Mouse (Mus musculus): ENCODE results near the gene Fcrla. TPM values are rescaled to one million over a fixed set of nuclear protein-coding genes. Genes with fewer than 3 reads are reported as not detected.
A peak's percentile ranks its signal among the peaks of the same experiment; 100 is the strongest.

Fcrla gene
- polyA plus RNA-seq, 1 experiment from 2014 or later = not detected

- no peak overlapping the region for H3K27ac ChIP-seq (ENCODE audit: low read depth, low read length)
- no peaks in the 10 kb centered on the region for H3K36me3 ChIP-seq (ENCODE audit: control insufficient read depth, insufficient read depth, low read length)
- H3K4me1 ChIP-seq (ENCODE audit: control insufficient read depth, insufficient read depth, low read length) = peaks cover 2% of the 10 kb centered on the region; the same call in 1 of the 2 replicates
- H3K9ac ChIP-seq (ENCODE audit: low read length) = no peak overlapping the region
- ATAC-seq (ENCODE audit: insufficient read depth, low FRiP score, low TSS enrichment) (no peak), DNase-seq (ENCODE audit: low spot score) (no peak)
- WGBS = 70% methylated on average over 4 of the region's 4 CpGs
- no peaks in the 10 kb centered on the region for H3K9me3 ChIP-seq (ENCODE audit: control insufficient read depth, low read length)
- no peaks in the 10 kb centered on the region for H3K27me3 ChIP-seq (ENCODE audit: control insufficient read depth, insufficient read depth, low read length)
- H3K4me3 ChIP-seq (ENCODE audit: low read depth, low read length) = no peak overlapping the region
- no peak overlapping the region for H3K4me2 ChIP-seq (ENCODE audit: low read depth)
Measured at GRCm38 (mm10) chr1:170889310-170889709, 38.1 kb downstream of the Fcrla start.

- H3K27ac ChIP-seq (ENCODE audit: low read depth, low read length) = no peak overlapping the region
- no peaks in the 10 kb centered on the region for H3K36me3 ChIP-seq (ENCODE audit: control insufficient read depth, insufficient read depth, low read length)
- H3K4me1 ChIP-seq (ENCODE audit: control insufficient read depth, insufficient read depth, low read length) = peaks cover 2% of the 10 kb centered on the region; the same call in 1 of the 2 replicates
- WGBS = 51% methylated on average over 6 of the region's 6 CpGs
- no peak for ATAC-seq (ENCODE audit: insufficient read depth, low FRiP score, low TSS enrichment)
- no peak overlapping the region for H3K9ac ChIP-seq (ENCODE audit: low read length)
- no peak overlapping the region for H3K4me2 ChIP-seq (ENCODE audit: low read depth)
- no peak for DNase-seq (ENCODE audit: low spot score)
- no peaks in the 10 kb centered on the region for H3K9me3 ChIP-seq (ENCODE audit: control insufficient read depth, low read length)
- H3K4me3 ChIP-seq (ENCODE audit: low read depth, low read length) = no peak overlapping the region
- no peaks in the 10 kb centered on the region for H3K27me3 ChIP-seq (ENCODE audit: control insufficient read depth, insufficient read depth, low read length)
Measured at GRCm38 (mm10) chr1:170886044-170886458, 41.3 kb downstream of the Fcrla start.

DNA sequence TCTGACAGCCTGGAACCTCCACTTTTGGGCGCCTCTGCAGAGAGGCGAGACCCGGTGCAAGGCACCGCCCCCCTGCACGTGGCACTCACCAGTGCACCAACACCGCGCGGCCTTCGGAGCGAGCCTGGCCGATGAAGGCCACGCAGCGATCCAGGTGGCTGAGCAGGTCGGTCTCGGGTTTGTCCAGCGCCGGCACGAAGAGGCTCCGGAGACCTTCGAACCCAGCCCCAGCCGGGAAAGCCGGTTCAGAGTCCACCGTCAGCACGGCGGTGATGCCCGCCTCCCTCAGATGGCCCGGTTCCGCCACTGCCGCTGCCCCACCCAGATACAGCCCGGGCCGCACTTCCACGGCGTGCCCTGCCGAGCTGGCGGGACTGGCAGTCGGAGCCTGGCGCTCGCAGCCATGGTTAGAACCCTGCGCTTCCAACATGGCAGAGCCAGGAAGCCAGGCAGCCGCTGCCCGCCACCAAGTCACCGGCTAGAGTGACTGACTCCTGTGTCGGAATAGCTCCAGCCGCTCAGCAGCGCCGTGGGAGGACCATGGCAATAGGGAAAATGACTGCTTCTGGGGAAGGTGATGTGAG lies 42.3 kb downstream of the Fcrla start, which contains the start of the genes Gm26620 and Dusp12:
Gm26620 (plus strand) TSS at position 88 of the 584 bp plus-strand sequence.
Dusp12 (minus strand) TSS at position 563 of the 584 bp plus-strand sequence.
- Histone ChIP-seq H3K4me2 (ENCODE audit: low read depth) (peak within 1 kb of the TSS; percentile 49), H3K9me3 (ENCODE audit: control insufficient read depth, low read length) (no peaks in the 10 kb centered on the region), H3K4me1 (ENCODE audit: control insufficient read depth, insufficient read depth, low read length) (peaks cover 2% of the 10 kb centered on the region; the same call in 1 of the 2 replicates), H3K27me3 (ENCODE audit: control insufficient read depth, insufficient read depth, low read length) (no peaks in the 10 kb centered on the region), H3K9ac (ENCODE audit: low read length) (peak within 1 kb of the TSS; percentile 79), H3K36me3 (ENCODE audit: control insufficient read depth, insufficient read depth, low read length) (no peaks in the 10 kb centered on the region), H3K4me3 (ENCODE audit: low read depth, low read length) (peak within 1 kb of the TSS; percentile 81), H3K27ac (ENCODE audit: low read depth, low read length) (peak within 1 kb of the TSS; percentile 36; the same call in 1 of the 2 replicates)
- WGBS = under 1% methylated on average over 46 of the region's 46 CpGs
- DNase-seq (ENCODE audit: low spot score) (peak; percentile 89), ATAC-seq (ENCODE audit: insufficient read depth, low FRiP score, low TSS enrichment) (peak; percentile 91)

- Histone ChIP-seq H3K36me3 (ENCODE audit: control insufficient read depth, insufficient read depth, low read length) (no peaks in the 10 kb centered on the region), H3K27ac (ENCODE audit: low read depth, low read length) (no peak overlapping the region), H3K9ac (ENCODE audit: low read length) (peak overlapping the region; percentile 79), H3K4me1 (ENCODE audit: control insufficient read depth, insufficient read depth, low read length) (peaks cover 2% of the 10 kb centered on the region; the same call in 1 of the 2 replicates), H3K27me3 (ENCODE audit: control insufficient read depth, insufficient read depth, low read length) (no peaks in the 10 kb centered on the region), H3K4me2 (ENCODE audit: low read depth) (peak overlapping the region; percentile 49), H3K9me3 (ENCODE audit: control insufficient read depth, low read length) (no peaks in the 10 kb centered on the region), H3K4me3 (ENCODE audit: low read depth, low read length) (peak overlapping the region; percentile 81)
- 35% methylated on average over 8 of the region's 8 CpGs for WGBS
- no peak for ATAC-seq (ENCODE audit: insufficient read depth, low FRiP score, low TSS enrichment)
- no peak for DNase-seq (ENCODE audit: low spot score)
Measured at GRCm38 (mm10) chr1:170884390-170884789, 43.0 kb downstream of the Fcrla start.

GRCm38 (mm10) chr1:170882915-170883485 lies 44.4 kb downstream of the Fcrla start:
- no peak overlapping the region for H3K27ac ChIP-seq (ENCODE audit: low read depth, low read length)
- ATAC-seq (ENCODE audit: insufficient read depth, low FRiP score, low TSS enrichment) = no peak
- WGBS = 91% methylated on average over 5 of the region's 5 CpGs

GRCm38 (mm10) chr1:170876906-170877305 lies 50.5 kb downstream of the Fcrla start:
- peaks cover 6% of the 10 kb centered on the region for H3K36me3 ChIP-seq (ENCODE audit: control insufficient read depth, insufficient read depth, low read length)
- no peaks in the 10 kb centered on the region for H3K9me3 ChIP-seq (ENCODE audit: control insufficient read depth, low read length)
- DNase-seq (ENCODE audit: low spot score) = no peak
- WGBS = 94% methylated on average over 5 of the region's 5 CpGs
- ATAC-seq (ENCODE audit: insufficient read depth, low FRiP score, low TSS enrichment) = no peak
- H3K4me1 ChIP-seq (ENCODE audit: control insufficient read depth, insufficient read depth, low read length) = no peaks in the 10 kb centered on the region
- H3K4me3 ChIP-seq (ENCODE audit: low read depth, low read length) = no peak overlapping the region
- H3K9ac ChIP-seq (ENCODE audit: low read length) = no peak overlapping the region
- H3K27ac ChIP-seq (ENCODE audit: low read depth, low read length) = no peak overlapping the region
- no peak overlapping the region for H3K4me2 ChIP-seq (ENCODE audit: low read depth)
- H3K27me3 ChIP-seq (ENCODE audit: control insufficient read depth, insufficient read depth, low read length) = no peaks in the 10 kb centered on the region

More at GRCm38 (mm10) chr1:170882915-170883485, 44.4 kb downstream of the Fcrla start:
- Histone ChIP-seq H3K4me3 (ENCODE audit: low read depth, low read length) (no peak overlapping the region), H3K36me3 (ENCODE audit: control insufficient read depth, insufficient read depth, low read length) (peaks cover 3% of the 10 kb centered on the region), H3K9me3 (ENCODE audit: control insufficient read depth, low read length) (no peaks in the 10 kb centered on the region), H3K4me1 (ENCODE audit: control insufficient read depth, insufficient read depth, low read length) (peaks cover 2% of the 10 kb centered on the region; the same call in 1 of the 2 replicates), H3K4me2 (ENCODE audit: low read depth) (no peak overlapping the region), H3K9ac (ENCODE audit: low read length) (no peak overlapping the region), H3K27me3 (ENCODE audit: control insufficient read depth, insufficient read depth, low read length) (no peaks in the 10 kb centered on the region)
- no peak for DNase-seq (ENCODE audit: low spot score)

- DNase-seq (ENCODE audit: low spot score) (no peak), ATAC-seq (ENCODE audit: insufficient read depth, low FRiP score, low TSS enrichment) (no peak)
- Histone ChIP-seq H3K27me3 (ENCODE audit: control insufficient read depth, insufficient read depth, low read length) (no peaks in the 10 kb centered on the region), H3K4me2 (ENCODE audit: low read depth) (no peak overlapping the region), H3K9me3 (ENCODE audit: control insufficient read depth, low read length) (no peaks in the 10 kb centered on the region), H3K4me1 (ENCODE audit: control insufficient read depth, insufficient read depth, low read length) (no peaks in the 10 kb centered on the region), H3K36me3 (ENCODE audit: control insufficient read depth, insufficient read depth, low read length) (peaks cover 6% of the 10 kb centered on the region), H3K4me3 (ENCODE audit: low read depth, low read length) (no peak overlapping the region), H3K9ac (ENCODE audit: low read length) (no peak overlapping the region), H3K27ac (ENCODE audit: low read depth, low read length) (no peak overlapping the region)
- 80% methylated on average over 3 of the region's 3 CpGs for WGBS
Measured at GRCm38 (mm10) chr1:170875676-170876075, 51.7 kb downstream of the Fcrla start.

GRCm38 (mm10) chr1:170871961-170872360 lies 55.4 kb downstream of the Fcrla start:
- H3K27ac ChIP-seq (ENCODE audit: low read depth, low read length) = no peak overlapping the region
- 0 out of 2 replicates have a peak, but pooled peaks cover 3% of the 10 kb centered on the region for H3K36me3 ChIP-seq (ENCODE audit: control insufficient read depth, insufficient read depth, low read length)
- no peaks in the 10 kb centered on the region for H3K27me3 ChIP-seq (ENCODE audit: control insufficient read depth, insufficient read depth, low read length)
- no peak for ATAC-seq (ENCODE audit: insufficient read depth, low FRiP score, low TSS enrichment)
- H3K9me3 ChIP-seq (ENCODE audit: control insufficient read depth, low read length) = no peaks in the 10 kb centered on the region
- H3K4me3 ChIP-seq (ENCODE audit: low read depth, low read length) = no peak overlapping the region
- 0 out of 2 replicates have a peak, but pooled peaks cover 1% of the 10 kb centered on the region for H3K4me1 ChIP-seq (ENCODE audit: control insufficient read depth, insufficient read depth, low read length)
- H3K4me2 ChIP-seq (ENCODE audit: low read depth) = no peak overlapping the region
- no peak for DNase-seq (ENCODE audit: low spot score)
- no peak overlapping the region for H3K9ac ChIP-seq (ENCODE audit: low read length)
- 100% methylated on average over 2 of the region's 2 CpGs for whole genome bisulfite sequencing

- 96% methylated on average over 6 of the region's 6 CpGs for WGBS
- Histone ChIP-seq H3K4me2 (ENCODE audit: low read depth) (no peak overlapping the region), H3K4me1 (ENCODE audit: control insufficient read depth, insufficient read depth, low read length) (0 out of 2 replicates have a peak, but pooled peaks cover 3% of the 10 kb centered on the region), H3K27ac (ENCODE audit: low read depth, low read length) (no peak overlapping the region), H3K27me3 (ENCODE audit: control insufficient read depth, insufficient read depth, low read length) (no peaks in the 10 kb centered on the region), H3K9ac (ENCODE audit: low read length) (no peak overlapping the region), H3K36me3 (ENCODE audit: control insufficient read depth, insufficient read depth, low read length) (no peaks in the 10 kb centered on the region), H3K4me3 (ENCODE audit: low read depth, low read length) (no peak overlapping the region), H3K9me3 (ENCODE audit: control insufficient read depth, low read length) (no peaks in the 10 kb centered on the region)
- DNase-seq (ENCODE audit: low spot score) (no peak), ATAC-seq (ENCODE audit: insufficient read depth, low FRiP score, low TSS enrichment) (no peak)
Measured at GRCm38 (mm10) chr1:170871402-170871801, 56.0 kb downstream of the Fcrla start.
